Comparison of ENCODE assay signal across 30 mouse cellular contexts in the genomic region with DNA sequence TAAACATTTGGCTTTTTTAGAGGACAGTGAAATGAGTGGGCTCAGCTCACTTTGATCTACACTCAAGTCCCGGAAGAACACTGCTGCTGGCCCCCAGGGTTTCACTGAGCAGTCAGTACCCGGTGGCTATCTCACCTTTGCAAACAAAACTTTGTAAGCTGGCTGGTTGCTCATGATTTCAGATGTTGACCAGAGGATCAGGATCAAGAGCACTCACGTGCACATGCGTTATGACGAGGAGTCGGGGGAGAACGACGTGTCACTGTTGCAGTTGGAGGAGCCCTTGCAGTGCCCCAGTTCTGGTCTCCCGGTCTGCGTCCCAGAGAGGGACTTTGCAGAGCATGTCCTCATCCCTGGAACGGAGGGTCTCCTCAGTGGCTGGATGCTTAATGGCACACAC. TPM values are rescaled to one million over a fixed set of nuclear protein-coding genes. Genes with fewer than 3 reads are reported as not detected.
DNase-seq lines count a peak whose midpoint lies in the region; ATAC-seq and TF ChIP-seq lines count a peak whose summit lies in the region.
"Had no signal": no experiment of that assay in that cellular context is flagged by ENCODE, and none has a peak within 500 bp of the region (broad histone marks: within the 10 kb centered on the region; RNA-seq: fewer than 3 reads in every experiment).

No protein-coding gene starts in this region.

- no peak for DNase-seq in liver, postnatal 0 days
- DNase-seq in liver: no peak
- DNase-seq in ovary, postnatal 36 days (ENCODE audit: low spot score): no peak
- DNase-seq: adrenal gland, postnatal 10 days; B cell, adult 2 months; cerebellum, adult 11 months; cerebellum, adult 2 months; cerebellum, adult 9-11 months; gastrocnemius, postnatal 10 days; gastrocnemius, postnatal 36 days; heart, adult 2 months; heart, postnatal 14 days; heart, postnatal 4 days had no signal

- H3K9me3 ChIP-seq in liver, postnatal 0 days (ENCODE audit: low read length): no peaks in the 10 kb centered on the region
- H3K9me3 ChIP-seq in stomach, embryonic 15.5 days: no peaks in the 10 kb centered on the region
- H3K9me3 ChIP-seq in hindbrain, embryonic 13.5 days: no peaks in the 10 kb centered on the region
- H3K9me3 ChIP-seq: embryonic facial prominence, embryonic 12.5 days; embryonic facial prominence, embryonic 15.5 days; forebrain, embryonic 12.5 days; forebrain, embryonic 15.5 days; G1E; heart, embryonic 10.5 days; heart, embryonic 13.5 days; hindbrain, embryonic 15.5 days had no signal

- TF ChIP-seq EP300 in liver, postnatal 0 days (IDR thresholded peaks at IDR 0.05; ENCODE audit: low read depth): no peak

- no peak for TF ChIP-seq CTCF in liver, postnatal 0 days (IDR thresholded peaks at IDR 0.05; ENCODE audit: low read depth)

- H3K4me2 ChIP-seq in liver, postnatal 0 days (ENCODE audit: low read depth, low read length): no peak overlapping the region
- no peak overlapping the region for H3K4me2 ChIP-seq in stomach, embryonic 15.5 days
- no peak overlapping the region for H3K4me2 ChIP-seq in hindbrain, embryonic 13.5 days
- H3K4me2 ChIP-seq: embryonic facial prominence, embryonic 12.5 days; embryonic facial prominence, embryonic 15.5 days; forebrain, embryonic 12.5 days; forebrain, embryonic 15.5 days; heart, embryonic 13.5 days; hindbrain, embryonic 15.5 days had no signal

- H3K9ac ChIP-seq in liver, postnatal 0 days (replicated peaks): no peak overlapping the region
- H3K9ac ChIP-seq in stomach, embryonic 15.5 days: no peak overlapping the region
- no peak overlapping the region for H3K9ac ChIP-seq in hindbrain, embryonic 13.5 days
- H3K9ac ChIP-seq: embryonic facial prominence, embryonic 12.5 days; embryonic facial prominence, embryonic 15.5 days; forebrain, embryonic 12.5 days; forebrain, embryonic 15.5 days; heart, embryonic 13.5 days; hindbrain, embryonic 15.5 days had no signal

- no peak overlapping the region for H3K4me3 ChIP-seq in liver, postnatal 0 days (ENCODE audit: low read depth, low read length)
- H3K4me3 ChIP-seq in stomach, embryonic 15.5 days (replicated peaks): no peak overlapping the region
- no peak overlapping the region for H3K4me3 ChIP-seq in hindbrain, embryonic 13.5 days
- H3K4me3 ChIP-seq: embryonic facial prominence, embryonic 12.5 days; embryonic facial prominence, embryonic 15.5 days; forebrain, embryonic 12.5 days; forebrain, embryonic 15.5 days; heart, adult 2 months; heart, embryonic 10.5 days; heart, embryonic 13.5 days; hindbrain, embryonic 15.5 days had no signal

- no peaks in the 10 kb centered on the region for H3K27me3 ChIP-seq in liver, postnatal 0 days (ENCODE audit: insufficient read depth, low read length)
- no peaks in the 10 kb centered on the region for H3K27me3 ChIP-seq in stomach, embryonic 15.5 days (replicated peaks)
- no peaks in the 10 kb centered on the region for H3K27me3 ChIP-seq in hindbrain, embryonic 13.5 days
- H3K27me3 ChIP-seq: CH12.LX; embryonic facial prominence, embryonic 12.5 days; embryonic facial prominence, embryonic 15.5 days; forebrain, embryonic 12.5 days; forebrain, embryonic 15.5 days; heart, embryonic 13.5 days; hindbrain, embryonic 15.5 days; Patski had no signal

- H3K4me1 ChIP-seq in liver, postnatal 0 days (ENCODE audit: insufficient read depth): peaks cover 9% of the 10 kb centered on the region; the same call in 1 of the 2 replicates
- H3K4me1 ChIP-seq in stomach, embryonic 15.5 days: no peaks in the 10 kb centered on the region
- H3K4me1 ChIP-seq in hindbrain, embryonic 13.5 days (replicated peaks): no peaks in the 10 kb centered on the region
- H3K4me1 ChIP-seq: embryonic facial prominence, embryonic 12.5 days; embryonic facial prominence, embryonic 15.5 days; forebrain, embryonic 12.5 days; forebrain, embryonic 15.5 days; heart, embryonic 10.5 days; heart, embryonic 13.5 days; hindbrain, embryonic 15.5 days had no signal

- ATAC-seq in liver, postnatal 0 days: peak; percentile 26
- ATAC-seq in erythroid progenitor cell, adult 5-6 weeks (replicated peaks; ENCODE audit: low FRiP score, poor library complexity, severe bottlenecking): 0 out of 2 replicates have a peak, but pooled peaks have one; percentile 25
- ATAC-seq in stomach, embryonic 15.5 days (ENCODE audit: insufficient read depth, low FRiP score, low read depth): peak; percentile 39; the same call in 1 of the 2 replicates
- no peak for ATAC-seq in hindbrain, embryonic 13.5 days (ENCODE audit: low FRiP score)
- ATAC-seq: forebrain, embryonic 15.5 days; Patski had no signal

- peaks cover 33% of the 10 kb centered on the region for H3K36me3 ChIP-seq in liver, postnatal 0 days (replicated peaks; ENCODE audit: insufficient read depth, low read length)
- peaks cover 20% of the 10 kb centered on the region for H3K36me3 ChIP-seq in stomach, embryonic 15.5 days
- peaks cover 65% of the 10 kb centered on the region for H3K36me3 ChIP-seq in hindbrain, embryonic 13.5 days

- H3K27ac ChIP-seq in liver, postnatal 0 days (ENCODE audit: low read depth): 0 out of 2 replicates have a peak overlapping the region, but pooled peaks have one; percentile 24
- no peak overlapping the region for H3K27ac ChIP-seq in stomach, embryonic 15.5 days
- H3K27ac ChIP-seq in hindbrain, embryonic 13.5 days: no peak overlapping the region
- H3K27ac ChIP-seq: embryonic facial prominence, embryonic 12.5 days; embryonic facial prominence, embryonic 15.5 days; forebrain, embryonic 12.5 days; forebrain, embryonic 15.5 days; heart, adult 2 months; heart, embryonic 10.5 days; heart, embryonic 13.5 days; hindbrain, embryonic 15.5 days had no signal

- WGBS in liver, postnatal 0 days (ENCODE audit: insufficient replicate concordance): 76% methylated on average over 11 of the region's 11 CpGs
- WGBS in stomach, embryonic 15.5 days: 76% methylated on average over 11 of the region's 11 CpGs
- 96% methylated on average over 11 of the region's 11 CpGs for WGBS in hindbrain, embryonic 13.5 days

RNA-seq across cellular contexts. Expression of a gene that starts 12.5 kb away (rescaled TPM):
- 93.8 and 97.1 TPM in 2 replicates for polyA plus RNA-seq in liver, postnatal 0 days (2015; fragmentation: Nextera tagmentation; extraction: Ambion mirVana)
- not detected in 2 replicates for total RNA-seq in erythroid progenitor cell, adult 5-6 weeks (2015; ENCODE audit: low replicate concordance)
- total RNA-seq in erythroid progenitor cell, adult 5-6 weeks (2017; ENCODE audit: low replicate concordance): not detected in 2 replicates
- 2.9 and 3.4 TPM in 2 replicates for polyA plus RNA-seq in stomach, embryonic 15.5 days (2015; fragmentation: Nextera tagmentation; extraction: Ambion mirVana)
- polyA plus RNA-seq in hindbrain, embryonic 13.5 days (2015; fragmentation: Nextera tagmentation; extraction: Ambion mirVana): 0.73 and 1.1 TPM in 2 replicates
- total RNA-seq: adrenal gland, adult 18-20 months; gastrocnemius, adult 18-20 months; gastrocnemius, postnatal 36 days; heart, adult 2 months; heart, postnatal 14 days; heart, postnatal 4 days had no signal
- polyA plus RNA-seq: G1E; heart, adult 2 months had no signal

RNA-seq across cellular contexts. Expression of a gene that starts 32.0 kb away (rescaled TPM):
- 6.7 and 8.8 TPM in 2 replicates for polyA plus RNA-seq in liver, postnatal 0 days (2015; fragmentation: Nextera tagmentation; extraction: Ambion mirVana)
- total RNA-seq in erythroid progenitor cell, adult 5-6 weeks (2015; ENCODE audit: low replicate concordance): 6.7 and 11.5 TPM in 2 replicates
- 10.7 and 13.9 TPM in 2 replicates for total RNA-seq in erythroid progenitor cell, adult 5-6 weeks (2017; ENCODE audit: low replicate concordance)
- polyA plus RNA-seq in stomach, embryonic 15.5 days (2015; fragmentation: Nextera tagmentation; extraction: Ambion mirVana): 33.7 and 34.5 TPM in 2 replicates
- polyA plus RNA-seq in hindbrain, embryonic 13.5 days (2015; fragmentation: Nextera tagmentation; extraction: Ambion mirVana): 41.7 and 44.3 TPM in 2 replicates

RNA-seq across cellular contexts. Expression of a gene that starts 32.2 kb away (rescaled TPM):
- polyA plus RNA-seq in liver, postnatal 0 days (2015; fragmentation: Nextera tagmentation; extraction: Ambion mirVana): 60.5 and 62.9 TPM in 2 replicates
- total RNA-seq in erythroid progenitor cell, adult 5-6 weeks (2015; ENCODE audit: low replicate concordance): 223 and 293 TPM in 2 replicates
- total RNA-seq in erythroid progenitor cell, adult 5-6 weeks (2017; ENCODE audit: low replicate concordance): 261 and 331 TPM in 2 replicates
- 91.8 and 94.5 TPM in 2 replicates for polyA plus RNA-seq in stomach, embryonic 15.5 days (2015; fragmentation: Nextera tagmentation; extraction: Ambion mirVana)
- 71.7 and 73.0 TPM in 2 replicates for polyA plus RNA-seq in hindbrain, embryonic 13.5 days (2015; fragmentation: Nextera tagmentation; extraction: Ambion mirVana)

RNA-seq across cellular contexts. Expression of a gene that starts 36.1 kb away (rescaled TPM):
- 531 and 542 TPM in 2 replicates for polyA plus RNA-seq in liver, postnatal 0 days (2015; fragmentation: Nextera tagmentation; extraction: Ambion mirVana)
- total RNA-seq in erythroid progenitor cell, adult 5-6 weeks (2015; ENCODE audit: low replicate concordance): 1.8 and 2.9 TPM in 2 replicates
- total RNA-seq in erythroid progenitor cell, adult 5-6 weeks (2017; ENCODE audit: low replicate concordance): 5.1 and 5.6 TPM in 2 replicates
- 8.9 and 15.3 TPM in 2 replicates for polyA plus RNA-seq in stomach, embryonic 15.5 days (2015; fragmentation: Nextera tagmentation; extraction: Ambion mirVana)
- 0.61 and 0.69 TPM in 2 replicates for polyA plus RNA-seq in hindbrain, embryonic 13.5 days (2015; fragmentation: Nextera tagmentation; extraction: Ambion mirVana)
- total RNA-seq: CH12.LX; gastrocnemius, postnatal 36 days had no signal
- polyA plus RNA-seq: cerebellum, adult 2 months; G1E; Patski had no signal

RNA-seq across cellular contexts. Expression of a gene that starts 47.4 kb away (rescaled TPM):
- 35.1 and 36.0 TPM in 2 replicates for polyA plus RNA-seq in liver, postnatal 0 days (2015; fragmentation: Nextera tagmentation; extraction: Ambion mirVana)
- not detected in 2 replicates for total RNA-seq in erythroid progenitor cell, adult 5-6 weeks (2015; ENCODE audit: low replicate concordance)
- total RNA-seq in erythroid progenitor cell, adult 5-6 weeks (2017; ENCODE audit: low replicate concordance): not detected in 2 replicates
- polyA plus RNA-seq in stomach, embryonic 15.5 days (2015; fragmentation: Nextera tagmentation; extraction: Ambion mirVana): 0.61 and 0.99 TPM in 2 replicates
- 0.13 TPM in 1 of 2 replicates, not detected in the other for polyA plus RNA-seq in hindbrain, embryonic 13.5 days (2015; fragmentation: Nextera tagmentation; extraction: Ambion mirVana)
- total RNA-seq: CH12.LX; common myeloid progenitor, adult 5-6 weeks; gastrocnemius, postnatal 10 days; gastrocnemius, postnatal 36 days; heart, postnatal 4 days had no signal
- polyA plus RNA-seq: embryonic facial prominence, embryonic 12.5 days; G1E; heart, embryonic 13.5 days; heart, embryonic 16.5 days; Patski had no signal

Comparison
In these comparisons a context has a peak if more than half of its experiments do, and no peak if none do; other contexts are left out.
1. RNA of a gene that starts 12.5 kb away (polyA plus RNA-seq): 93.8 to 97.1 TPM in liver, postnatal 0 days; 2.9 to 3.4 TPM in stomach, embryonic 15.5 days and 0.73 to 1.1 TPM in hindbrain, embryonic 13.5 days; every median in the first group is over 10 times any median in the second.